Mouse (Mus musculus) mesoderm, embryonic 11.5 days (tissue): ENCODE measurements around the gene Foxred1.

Experiments
- DNase-seq: peaks from one replicate; pipeline ENCODE4 v3.0.0-alpha.2; 2012; ENCODE audit warnings: low read depth, low spot score

The Foxred1 gene

DNA sequence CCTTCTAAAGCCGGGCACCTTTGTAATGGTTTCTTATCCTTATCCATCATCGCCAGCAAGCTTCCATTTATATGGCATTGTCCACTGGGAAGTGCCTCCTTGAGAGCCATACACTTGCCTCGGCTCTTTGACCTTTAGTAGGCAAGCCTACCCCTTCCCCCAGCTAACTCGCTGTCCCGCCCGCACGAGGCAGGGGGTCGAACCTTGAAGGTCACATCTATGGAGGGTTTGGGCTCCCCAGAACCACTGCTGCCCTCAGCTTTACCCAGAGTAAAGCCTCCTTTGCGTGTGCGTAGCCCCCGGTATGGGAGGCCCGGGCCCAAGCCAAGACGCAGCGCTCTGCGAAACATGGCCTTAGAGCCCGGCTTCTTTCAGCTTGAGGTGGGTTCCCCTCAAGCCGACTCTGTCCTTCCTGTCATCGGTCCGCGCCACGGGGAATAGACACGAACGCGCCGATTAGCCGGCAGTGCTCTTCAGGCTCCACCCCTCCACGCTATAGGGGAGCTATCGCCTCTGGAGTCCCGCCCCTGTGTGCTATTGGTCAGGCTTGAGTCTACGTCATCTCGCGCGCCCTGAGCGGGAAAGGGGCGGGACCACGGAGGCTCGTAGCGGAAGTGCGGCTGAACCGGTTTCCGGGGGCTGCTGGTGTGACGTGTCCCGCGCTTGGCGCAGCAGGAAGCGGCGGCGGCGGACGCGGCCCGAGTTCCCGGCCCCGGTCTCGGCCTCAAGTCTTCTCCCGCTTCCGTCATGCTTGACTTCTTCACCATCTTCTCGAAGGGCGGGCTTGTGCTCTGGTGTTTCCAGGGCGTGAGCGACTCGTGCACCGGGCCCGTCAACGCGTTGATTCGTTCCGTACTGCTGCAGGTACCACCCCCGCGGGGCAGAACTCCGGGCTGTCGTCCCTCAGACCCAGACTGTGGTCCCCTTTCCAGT is at the start of gene Foxred1:
Gene Foxred1 (minus strand): TSS at position 514 of the 933 bp plus-strand sequence.
- peak; percentile 99 for DNase-seq

- DNase-seq, result no peak
Measured at GRCm38 (mm10) chr9:35257365-35257764, 46.5 kb upstream of the Foxred1 start.

DNA sequence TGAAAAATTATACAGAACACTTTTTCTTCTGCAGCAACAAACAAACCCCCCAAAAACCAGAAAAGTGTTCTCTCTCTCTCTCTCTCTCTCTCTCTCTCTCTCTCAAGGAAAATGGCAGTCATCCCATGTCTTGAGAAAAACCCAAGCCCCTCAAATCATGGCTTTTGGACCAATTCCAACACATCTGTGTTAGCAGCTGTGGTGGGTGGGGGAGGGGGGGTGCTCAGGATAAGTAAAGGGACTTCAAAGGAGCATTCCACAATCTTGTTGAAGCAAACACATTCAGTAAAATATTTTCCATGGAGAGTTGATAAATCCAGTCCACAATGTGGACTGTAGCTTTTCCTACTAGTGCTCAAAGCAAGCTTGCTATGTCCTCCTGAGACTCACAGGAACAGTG is 38.6 kb upstream of the Foxred1 start:
- DNase-seq, result no peak

DNA sequence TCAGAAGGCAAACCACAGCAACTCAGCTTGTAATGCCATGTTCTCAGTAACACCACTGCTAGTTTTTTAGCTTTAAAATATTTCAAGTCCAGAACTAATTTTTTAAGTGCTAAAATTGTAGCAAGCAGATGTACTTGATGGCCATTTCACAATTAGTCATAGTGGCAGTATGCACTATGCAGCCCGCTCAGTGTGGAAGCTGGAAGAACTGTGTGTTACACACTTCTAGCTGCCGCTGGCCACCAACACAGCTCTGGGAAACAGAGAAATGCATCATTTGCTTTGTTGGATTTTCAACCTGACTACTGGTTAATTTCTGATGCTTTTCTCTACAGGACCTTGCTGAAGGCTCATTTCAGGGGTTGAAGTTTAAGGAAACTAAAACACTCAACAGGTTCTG is 36.5 kb upstream of the Foxred1 start:
- no peak for DNase-seq

DNA sequence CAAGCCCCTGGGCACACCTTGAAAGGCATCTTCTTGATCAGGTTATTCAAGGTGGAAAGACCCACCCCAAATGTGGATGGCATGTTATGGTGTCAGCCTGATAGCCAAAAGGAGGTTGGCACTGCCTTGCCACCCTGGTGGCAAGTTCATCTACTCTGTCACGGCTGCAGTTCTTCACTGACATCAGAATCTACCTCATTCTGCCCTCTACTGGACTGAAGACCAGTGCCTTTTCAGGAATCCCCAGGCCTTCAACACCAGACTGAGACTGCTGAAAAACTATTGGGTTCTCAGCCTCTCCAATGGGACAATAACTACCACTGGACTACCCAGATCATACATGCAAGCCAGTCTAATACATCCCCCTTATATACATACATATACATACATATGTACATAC is 28.9 kb upstream of the Foxred1 start:
- no peak for DNase-seq

- no peak for DNase-seq
Measured at GRCm38 (mm10) chr9:35238915-35239571, 28.2 kb upstream of the Foxred1 start.

- DNase-seq, result no peak
Measured at GRCm38 (mm10) chr9:35238371-35238770, 27.5 kb upstream of the Foxred1 start.

DNA sequence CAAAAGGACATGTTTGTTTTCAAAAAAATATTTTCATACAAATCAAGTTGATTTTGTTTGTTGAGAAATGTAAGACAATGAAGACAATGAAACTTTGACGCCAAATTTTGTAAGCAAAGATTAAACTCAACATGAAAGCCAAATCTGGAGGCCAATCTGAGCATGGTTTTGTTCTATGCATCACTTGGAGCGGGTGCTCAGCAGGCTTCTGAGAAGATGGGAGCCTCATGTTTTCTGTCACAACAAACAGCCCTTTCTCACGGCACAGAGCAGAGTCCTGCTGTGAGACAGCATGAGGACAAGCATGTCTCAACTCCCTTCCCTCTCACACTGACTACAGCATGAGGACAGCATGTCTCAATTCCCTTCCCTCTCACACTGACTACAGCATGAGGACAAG is 25.1 kb upstream of the Foxred1 start:
- DNase-seq, result no peak

- DNase-seq, result no peak
Measured at GRCm38 (mm10) chr9:35228671-35229070, 17.8 kb upstream of the Foxred1 start.

- no peak for DNase-seq
Measured at GRCm38 (mm10) chr9:35223466-35223865, 12.6 kb upstream of the Foxred1 start.

DNA sequence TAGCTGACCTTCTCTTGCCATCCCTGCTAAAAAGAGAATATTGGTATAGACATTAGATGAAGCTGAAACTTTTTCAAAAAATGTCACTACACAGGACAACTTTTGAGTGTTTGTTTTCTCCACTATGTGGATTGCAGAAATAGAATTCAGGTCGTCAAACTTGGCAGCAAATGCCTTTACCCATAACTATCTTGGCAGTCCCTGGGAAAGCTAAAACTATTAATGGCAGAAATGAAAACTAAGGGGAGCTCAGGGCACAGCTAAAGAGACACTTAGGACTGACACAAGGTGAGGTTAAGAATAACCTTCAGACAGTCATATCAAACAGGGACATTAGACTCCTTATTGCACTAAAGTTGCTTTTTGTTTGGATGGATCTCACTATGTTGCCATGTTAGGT is 7.1 kb upstream of the Foxred1 start:
- DNase-seq, result no peak

DNA sequence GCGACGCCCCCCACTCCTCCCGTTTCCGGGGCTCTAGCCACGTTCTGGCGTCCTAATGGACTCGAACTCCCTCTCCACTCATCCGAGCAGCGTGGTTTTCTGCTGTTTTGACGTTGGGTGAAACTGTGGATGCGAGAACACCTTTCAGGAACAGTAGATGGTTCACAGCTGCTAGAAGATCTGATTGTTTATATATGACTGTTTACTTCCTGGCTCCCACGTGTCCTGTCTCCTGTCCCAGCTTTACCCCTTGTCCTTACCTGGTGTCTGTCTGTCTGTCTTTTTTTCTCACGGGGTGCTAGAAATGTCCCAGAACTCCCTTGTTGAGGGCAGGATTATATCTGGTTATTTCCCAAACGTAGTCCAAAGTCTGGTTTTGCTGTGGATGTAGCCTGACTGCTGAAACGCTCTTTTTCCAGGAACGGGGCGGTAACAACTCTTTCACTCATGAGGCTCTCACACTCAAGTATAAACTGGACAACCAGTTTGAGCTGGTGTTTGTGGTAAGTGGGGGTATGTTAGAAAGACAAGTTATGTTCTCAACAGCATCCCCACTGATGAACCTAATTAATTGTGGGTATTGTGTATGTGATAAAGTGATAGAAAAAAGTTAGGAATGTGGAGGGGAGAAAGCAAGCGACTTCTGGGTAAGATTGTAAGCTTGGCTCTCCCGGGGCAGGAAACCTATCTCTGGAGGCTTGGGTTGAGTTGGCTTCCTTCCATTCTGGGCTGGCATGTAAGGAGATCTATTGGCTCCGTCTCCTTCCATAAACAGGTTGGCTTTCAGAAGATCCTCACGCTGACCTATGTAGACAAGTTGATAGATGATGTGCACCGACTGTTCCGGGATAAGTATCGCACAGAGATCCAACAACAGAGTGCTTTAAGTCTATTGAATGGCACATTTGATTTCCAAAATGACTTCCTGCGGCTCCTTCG is 987 bp upstream of the Foxred1 start:
- DNase-seq, result no peak

GRCm38 (mm10) chr9:35204421-35204820 is 6.4 kb downstream of the Foxred1 start:
- no peak for DNase-seq

GRCm38 (mm10) chr9:35203536-35203935 is 7.3 kb downstream of the Foxred1 start:
- DNase-seq, result no peak

DNA sequence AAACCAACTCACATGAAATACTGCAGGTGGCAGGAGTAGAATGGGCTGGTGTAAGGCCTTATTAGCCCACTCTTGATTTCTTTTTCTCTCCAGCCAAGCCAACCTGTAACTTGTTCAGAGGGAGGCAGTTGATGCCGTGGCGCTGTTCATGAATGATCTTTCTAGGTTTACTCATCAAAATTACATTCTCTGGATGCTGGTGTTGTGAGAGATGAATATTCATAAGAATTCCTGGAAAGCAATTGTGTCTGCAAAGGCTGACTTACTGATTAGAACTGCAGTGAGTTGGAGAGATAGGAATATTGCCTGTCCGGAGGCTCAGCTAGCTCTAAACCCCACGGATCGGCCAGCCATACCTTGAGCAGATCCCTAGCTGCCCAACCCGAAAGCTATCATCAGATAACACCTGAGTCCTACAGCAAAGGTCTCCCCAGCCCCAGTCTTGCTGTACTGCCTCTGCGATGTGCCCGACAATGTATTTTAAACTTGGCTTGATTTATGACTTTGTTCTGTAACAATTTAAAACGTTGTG is 10.3 kb downstream of the Foxred1 start:
- DNase-seq, result no peak

DNA sequence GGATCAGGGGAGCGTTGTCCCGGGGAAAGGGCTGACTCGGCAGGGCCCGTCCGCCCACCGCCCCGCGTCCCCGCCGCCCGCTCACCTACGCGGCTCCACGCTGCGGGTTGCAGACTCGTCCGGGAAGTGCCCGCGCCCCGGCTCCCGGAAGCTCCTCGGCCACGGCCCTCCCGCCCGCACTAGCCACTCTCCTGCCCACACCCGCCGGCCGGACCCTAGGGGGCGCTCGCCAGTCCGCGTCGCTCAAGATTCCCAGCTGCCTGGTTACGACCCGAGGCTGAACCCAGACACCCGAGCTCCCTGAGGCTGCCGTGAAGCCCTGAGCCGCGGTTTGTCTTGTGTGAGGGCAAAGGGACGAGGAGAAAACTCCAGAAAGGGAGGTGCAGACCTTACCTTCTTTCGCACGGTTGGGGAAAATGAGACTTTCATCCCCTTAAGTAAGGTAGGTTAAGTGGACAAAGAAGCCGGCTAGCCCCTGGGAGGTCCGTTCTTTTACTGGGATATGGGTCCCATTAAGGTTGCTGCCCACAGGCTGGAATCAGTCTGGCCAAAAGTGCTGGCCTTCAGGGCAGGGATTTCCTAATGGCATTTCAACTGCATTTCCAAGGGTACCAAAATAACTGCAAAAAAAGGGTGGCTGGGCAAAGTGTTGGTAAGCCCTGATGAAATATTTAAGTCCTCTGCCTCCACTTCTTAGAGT is 10.9 kb downstream of the Foxred1 start, which contains the start of the genes Srpr and Tirap:
Gene Srpr (plus strand): TSS at position 404 of the 700 bp plus-strand sequence.
Gene Tirap (minus strand): TSS at position 520 of the 700 bp plus-strand sequence.
- peak; percentile 91 for DNase-seq

- DNase-seq, result peak; percentile 13
Measured at GRCm38 (mm10) chr9:35198945-35199771, 11.7 kb downstream of the Foxred1 start.

GRCm38 (mm10) chr9:35198351-35198750 is 12.5 kb downstream of the Foxred1 start:
- DNase-seq, result no peak

DNA sequence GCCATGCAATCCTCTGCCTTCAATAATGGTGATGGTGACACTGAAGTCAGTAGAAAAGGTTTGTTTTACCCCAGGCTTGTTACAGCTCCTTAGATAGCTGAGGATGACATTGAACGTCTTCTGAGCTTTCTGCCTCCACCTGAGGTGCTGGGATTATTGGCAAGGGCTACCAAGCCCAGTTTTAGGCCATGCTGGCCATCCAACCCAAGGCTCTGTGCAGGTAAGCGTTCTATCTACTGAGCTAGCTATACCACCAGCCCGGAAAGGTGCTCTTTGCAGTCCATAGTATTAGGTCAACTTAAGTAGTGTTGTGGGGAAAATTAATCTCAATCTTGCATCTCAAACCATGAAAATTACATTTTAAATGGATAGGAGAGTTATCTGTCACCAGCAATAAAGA is 13.2 kb downstream of the Foxred1 start:
- DNase-seq, result no peak

DNA sequence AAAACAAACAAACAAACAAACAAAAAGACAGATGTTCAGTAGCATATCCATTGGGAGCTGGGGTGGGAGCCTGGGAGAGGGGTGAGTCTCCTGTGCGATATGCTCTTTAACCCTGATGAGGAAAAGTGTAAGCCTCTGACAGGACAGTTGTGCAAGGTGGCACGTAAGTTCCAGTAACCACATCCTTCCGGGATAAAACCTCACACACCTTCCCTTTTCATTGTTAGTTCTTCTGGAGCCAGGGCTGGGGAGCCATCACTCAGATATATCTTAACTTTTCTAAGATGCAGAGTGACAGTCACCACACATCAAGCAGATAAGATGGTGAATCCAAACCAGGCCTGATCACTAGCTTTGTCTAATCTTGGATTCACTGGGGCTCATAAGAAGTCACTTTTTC is 16.8 kb downstream of the Foxred1 start:
- no peak for DNase-seq
